Comparison of ENCODE assay signal across 10 mouse cellular contexts in the genomic region with DNA sequence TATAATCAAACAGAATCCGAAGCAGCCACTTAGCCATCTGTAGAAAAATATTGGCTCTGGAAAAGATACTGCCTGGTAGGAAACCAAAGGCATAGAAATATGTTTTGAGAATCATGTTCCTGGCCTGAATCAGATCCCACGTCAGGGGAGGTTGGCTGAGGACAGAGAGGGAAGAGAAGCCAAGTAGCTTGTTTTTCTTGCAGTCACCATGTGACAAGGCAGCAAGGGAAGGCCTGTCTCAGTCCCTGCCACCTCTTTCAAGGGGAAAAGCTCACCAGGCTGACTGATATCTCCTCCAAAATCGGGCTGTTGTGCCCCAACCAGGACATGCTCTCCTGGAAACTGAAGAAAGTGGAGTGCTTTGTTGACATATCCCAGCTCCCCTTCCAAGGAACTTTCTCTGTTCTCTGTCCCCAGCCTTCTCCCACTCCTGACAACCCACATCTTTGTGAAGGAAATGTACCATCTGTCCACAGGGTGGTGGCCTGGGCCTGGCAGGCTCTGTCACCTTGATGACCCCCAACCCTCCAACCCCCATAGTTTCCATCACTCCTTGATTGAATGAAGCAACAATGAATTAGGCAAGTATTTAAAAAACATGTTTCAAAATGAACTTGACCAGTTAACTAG.
DNase-seq lines count a peak whose midpoint lies in the region; ATAC-seq and TF ChIP-seq lines count a peak whose summit lies in the region.
"Had no signal": no experiment of that assay in that cellular context is flagged by ENCODE, and none has a peak within 500 bp of the region (broad histone marks: within the 10 kb centered on the region; RNA-seq: fewer than 3 reads in every experiment).

No protein-coding gene starts in this region.

- H3K4me2 ChIP-seq in heart, embryonic 11.5 days: no peak overlapping the region
- H3K4me2 ChIP-seq: liver, embryonic 15.5 days had no signal

- no peaks in the 10 kb centered on the region for H3K9me3 ChIP-seq in heart, embryonic 11.5 days (replicated peaks; ENCODE audit: control insufficient read depth, low read length)
- H3K9me3 ChIP-seq: liver, embryonic 15.5 days had no signal

- 40% methylated on average over 3 of the region's 3 CpGs for WGBS in heart, embryonic 11.5 days (ENCODE audit: insufficient replicate concordance)

- no peak overlapping the region for H3K4me3 ChIP-seq in heart, embryonic 11.5 days (ENCODE audit: low read depth, low read length)
- H3K4me3 ChIP-seq: liver, embryonic 15.5 days had no signal

- H3K27me3 ChIP-seq in heart, embryonic 11.5 days (ENCODE audit: control insufficient read depth, insufficient read depth, low read length): no peaks in the 10 kb centered on the region
- H3K27me3 ChIP-seq: liver, embryonic 15.5 days had no signal

- ATAC-seq in heart, embryonic 11.5 days (replicated peaks; ENCODE audit: insufficient number of reproducible peaks, low FRiP score, low TSS enrichment): no peak
- ATAC-seq in monocyte, adult 5-6 weeks (replicated peaks; ENCODE audit: insufficient number of reproducible peaks, low FRiP score, low TSS enrichment, poor library complexity, severe bottlenecking): no peak

- H3K9ac ChIP-seq in heart, embryonic 11.5 days (ENCODE audit: low read depth, low read length): no peak overlapping the region
- H3K9ac ChIP-seq: liver, embryonic 15.5 days had no signal

- no peak for TF ChIP-seq CTCF in brain, embryonic 14.5 days (IDR thresholded peaks at IDR 0.05; ENCODE audit: borderline replicate concordance, extremely low read depth, insufficient read depth, insufficient read length)

- no peaks in the 10 kb centered on the region for H3K36me3 ChIP-seq in heart, embryonic 11.5 days (ENCODE audit: control insufficient read depth, insufficient read depth, low read length)
- H3K36me3 ChIP-seq: liver, embryonic 15.5 days had no signal

- H3K27ac ChIP-seq in heart, embryonic 11.5 days (ENCODE audit: low read depth, low read length): no peak overlapping the region
- H3K27ac ChIP-seq: liver, embryonic 15.5 days had no signal

- TF ChIP-seq POLR2A in brain, embryonic 14.5 days (IDR thresholded peaks at IDR 0.05; ENCODE audit: borderline replicate concordance, extremely low read depth, insufficient read depth, insufficient read length, poor library complexity, severe bottlenecking): no peak

- peak; percentile 97 for DNase-seq in heart, adult 11 months
- peak; percentile 63 for DNase-seq in brain, embryonic 14.5 days (ENCODE audit: low read depth)
- DNase-seq in frontal cortex, postnatal 10 days (ENCODE audit: low spot score in 2 of 2): peak; percentile 21 to 28
- DNase-seq in layer of hippocampus, postnatal 10 days (ENCODE audit: low spot score in 2 of 2): peak; percentile 41 to 50
- no peak for DNase-seq in thymus, postnatal 25 days
- DNase-seq in retina, embryonic 14.5 days (ENCODE audit: low spot score): no peak
- DNase-seq: embryo, embryonic 11 days had no signal

- 0 out of 2 replicates have a peak, but pooled peaks cover 2% of the 10 kb centered on the region for H3K4me1 ChIP-seq in heart, embryonic 11.5 days (ENCODE audit: control insufficient read depth, insufficient read depth, low read length)
- H3K4me1 ChIP-seq: liver, embryonic 15.5 days had no signal

Comparison
In these comparisons a context has a peak if more than half of its experiments do, and no peak if none do; other contexts are left out.
1. DNase-seq: peak in heart, adult 11 months (single experiment), brain, embryonic 14.5 days (single experiment), frontal cortex, postnatal 10 days (2 of 2) and layer of hippocampus, postnatal 10 days (2 of 2); none in thymus, postnatal 25 days (single experiment) and retina, embryonic 14.5 days (single experiment).